Mouse (Mus musculus) testis, adult 2 months (tissue): ENCODE results near the gene Parva. TPM values are rescaled to one million over a fixed set of nuclear protein-coding genes. Genes with fewer than 3 reads are reported as not detected.

Experiments
- H3K27ac ChIP-seq: fragments of 200-500 bp; 2 replicates; pipeline ENCODE4 v1.5.1; 2012; ENCODE audit warnings: low read depth, low read length; ENCODE audit not compliant: control insufficient read depth, insufficient read depth
- H3K27me3 ChIP-seq: fragments of 200-500 bp; 2 replicates; pipeline ENCODE4 v1.6.1; 2012; ENCODE audit warnings: mild to moderate bottlenecking, low read length, moderate library complexity; ENCODE audit not compliant: control insufficient read depth, insufficient read depth
- H3K36me3 ChIP-seq: fragments of 200-500 bp; 2 replicates; pipeline ENCODE4 v1.6.1; 2012; ENCODE audit warnings: mild to moderate bottlenecking, low read length; ENCODE audit not compliant: control insufficient read depth, insufficient read depth
- H3K4me1 ChIP-seq: fragments of 200-500 bp; 2 replicates; pipeline ENCODE4 v1.6.1; 2012; ENCODE audit warnings: low read length; ENCODE audit not compliant: control insufficient read depth, insufficient read depth
- H3K4me3 ChIP-seq: fragments of 200-500 bp; 2 replicates; pipeline ENCODE4 v1.5.1; 2012; ENCODE audit warnings: low read depth, mild to moderate bottlenecking, low read length, moderate library complexity, mixed read lengths; ENCODE audit not compliant: control insufficient read depth
- CTCF ChIP-seq: fragments of 200-500 bp; IDR thresholded peaks from 2 replicates; pipeline ENCODE4 v1.5.1; 2012; ENCODE audit warnings: low read depth, mild to moderate bottlenecking, inconsistent platforms, low read length, moderate library complexity; ENCODE audit not compliant: control insufficient read depth, insufficient read depth, insufficient replicate concordance
- POLR2A ChIP-seq: fragments of 200-500 bp; IDR thresholded peaks from 2 replicates; pipeline ENCODE4 v1.6.1; 2012; ENCODE audit warnings: low read depth, mild to moderate bottlenecking, inconsistent platforms, low read length, moderate library complexity; ENCODE audit not compliant: control insufficient read depth
- polyA plus RNA-seq: library from polyadenylated mRNA; depleted of rRNA; stranded (reverse); fragments of >200 nt; gene quantifications from 2 replicates; pipeline ENCODE4 v1.2.3, GENCODE M21; 2012

The Parva gene
- polyA plus RNA-seq, 1 experiment = 5.4 TPM

GRCm38 (mm10) chr7:112535408-112535921 lies 108.2 kb downstream of the Parva start:
- Histone ChIP-seq H3K4me1 (no peaks in the 10 kb centered on the region), H3K4me3 (no peak overlapping the region; the same call in 1 of the 2 replicates), H3K27ac (no peak overlapping the region), H3K27me3 (no peaks in the 10 kb centered on the region), H3K36me3 (no peaks in the 10 kb centered on the region)
- TF ChIP-seq CTCF (no peak), POLR2A (no peak)

GRCm38 (mm10) chr7:112549136-112549535 lies 121.8 kb downstream of the Parva start:
- Histone ChIP-seq H3K36me3 (no peaks in the 10 kb centered on the region), H3K4me1 (no peaks in the 10 kb centered on the region), H3K27me3 (no peaks in the 10 kb centered on the region), H3K27ac (no peak overlapping the region), H3K4me3 (no peak overlapping the region)
- no peak for TF ChIP-seq POLR2A
- TF ChIP-seq CTCF = no peak

GRCm38 (mm10) chr7:112561504-112561903 lies 134.2 kb downstream of the Parva start:
- no peaks in the 10 kb centered on the region for H3K27me3 ChIP-seq
- TF ChIP-seq CTCF = no peak
- no peak for TF ChIP-seq POLR2A
- no peaks in the 10 kb centered on the region for H3K4me1 ChIP-seq
- H3K27ac ChIP-seq = no peak overlapping the region
- H3K4me3 ChIP-seq = no peak overlapping the region
- H3K36me3 ChIP-seq = no peaks in the 10 kb centered on the region

GRCm38 (mm10) chr7:112567004-112567403 lies 139.7 kb downstream of the Parva start:
- H3K27ac ChIP-seq = no peak overlapping the region
- H3K4me3 ChIP-seq = no peak overlapping the region
- H3K36me3 ChIP-seq = no peaks in the 10 kb centered on the region
- H3K4me1 ChIP-seq = no peaks in the 10 kb centered on the region
- H3K27me3 ChIP-seq = no peaks in the 10 kb centered on the region
- TF ChIP-seq CTCF (no peak), POLR2A (no peak)

GRCm38 (mm10) chr7:112568961-112569360 lies 141.7 kb downstream of the Parva start:
- Histone ChIP-seq H3K36me3 (no peaks in the 10 kb centered on the region), H3K4me3 (no peak overlapping the region), H3K27me3 (no peaks in the 10 kb centered on the region), H3K4me1 (no peaks in the 10 kb centered on the region), H3K27ac (no peak overlapping the region)
- TF ChIP-seq CTCF = no peak
- TF ChIP-seq POLR2A = no peak

GRCm38 (mm10) chr7:112581621-112582020 lies 154.3 kb downstream of the Parva start:
- H3K27me3 ChIP-seq = no peaks in the 10 kb centered on the region
- H3K4me3 ChIP-seq = no peak overlapping the region
- no peaks in the 10 kb centered on the region for H3K36me3 ChIP-seq
- no peaks in the 10 kb centered on the region for H3K4me1 ChIP-seq
- no peak overlapping the region for H3K27ac ChIP-seq
- TF ChIP-seq CTCF (no peak), POLR2A (no peak)

GRCm38 (mm10) chr7:112582882-112583405 lies 155.6 kb downstream of the Parva start:
- no peak for TF ChIP-seq POLR2A
- no peak for TF ChIP-seq CTCF
- H3K27ac ChIP-seq = no peak overlapping the region
- no peaks in the 10 kb centered on the region for H3K36me3 ChIP-seq
- no peak overlapping the region for H3K4me3 ChIP-seq
- H3K4me1 ChIP-seq = no peaks in the 10 kb centered on the region
- no peaks in the 10 kb centered on the region for H3K27me3 ChIP-seq
